Mouse (Mus musculus) hindbrain, embryonic 11.5 days (tissue): ENCODE data around the gene Styk1. TPM values are rescaled to one million over a fixed set of nuclear protein-coding genes. Genes with fewer than 3 reads are reported as not detected.

Source experiments
- polyA plus RNA-seq: library from polyadenylated mRNA; unstranded; fragments of >200 nt; fragmentation: Nextera tagmentation; extraction: Ambion mirVana; gene quantifications from 2 replicates; pipeline ENCODE4 v1.2.1, GENCODE M21; 2014

Gene Styk1
- polyA plus RNA-seq, 1 experiment from 2014 or later, result 1.1 TPM

Other genes starting within 250 kb of the Styk1 start
- not detected in 2 replicates for gene Klra2, start 106.2 kb downstream of the Styk1 start, polyA plus RNA-seq
- gene Magohb, start 60.4 kb downstream of the Styk1 start, polyA plus RNA-seq, result 51.3 and 54.9 TPM in 2 replicates
- gene Ybx3, start 34.9 kb upstream of the Styk1 start, polyA plus RNA-seq, result 34.4 and 38.8 TPM in 2 replicates
- gene 5430401F13Rik, start 132.8 kb upstream of the Styk1 start, polyA plus RNA-seq, result not detected in 2 replicates
- gene Gm6619, start 132.8 kb upstream of the Styk1 start, polyA plus RNA-seq, result not detected in 2 replicates